Mouse (Mus musculus) liver, adult (tissue): ENCODE results near the gene Car5a.

Experiments used
- GATA4 ChIP-seq: IDR thresholded peaks from 2 replicates; pipeline ENCODE4 v1.6.1; 2014; ENCODE audit warnings: mild to moderate bottlenecking, low read length; ENCODE audit not compliant: insufficient replicate concordance

The Car5a gene

DNA sequence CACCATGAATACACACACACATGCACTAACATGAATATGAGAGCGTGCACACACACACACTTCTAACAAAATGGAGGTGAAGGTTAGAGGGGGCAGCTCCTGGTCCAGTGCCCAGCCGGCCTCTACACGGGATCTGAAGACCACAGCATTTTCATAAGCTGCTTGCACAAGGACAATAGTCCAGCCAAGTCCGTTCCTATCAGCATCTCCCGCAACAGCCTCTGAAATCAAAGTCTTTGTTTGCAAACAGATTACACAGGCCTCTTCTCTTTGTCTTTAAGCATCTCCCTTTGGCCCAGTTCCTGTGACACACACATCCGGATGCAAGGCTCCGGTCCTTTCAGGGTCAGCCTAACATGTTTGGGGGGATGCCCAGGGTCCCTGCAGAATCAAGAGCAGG, 75.8 kb downstream of the Car5a start:
- no peak for TF ChIP-seq GATA4

DNA sequence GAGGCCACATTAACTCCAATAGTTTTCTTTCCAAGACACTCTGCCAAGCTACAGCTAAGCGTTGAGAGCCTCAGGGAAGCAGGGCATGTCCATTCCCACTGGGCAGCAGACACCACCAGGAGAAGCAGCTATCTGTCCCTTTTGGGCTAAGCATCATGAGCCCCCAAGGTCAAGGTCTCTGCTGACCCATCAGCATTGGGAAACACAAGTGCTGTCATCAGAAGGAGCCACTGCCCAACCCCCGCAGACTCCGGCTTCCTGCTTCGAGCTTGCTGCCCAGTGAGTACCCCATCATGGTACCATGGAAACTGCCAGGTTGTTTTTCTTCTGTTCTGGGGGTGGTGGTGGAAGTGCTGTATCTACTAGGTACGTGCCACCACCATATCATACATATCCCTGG, 76.5 kb downstream of the Car5a start:
- TF ChIP-seq GATA4: no peak
